Comparison of ENCODE assay signal across 8 mouse cellular contexts in the genomic region with DNA sequence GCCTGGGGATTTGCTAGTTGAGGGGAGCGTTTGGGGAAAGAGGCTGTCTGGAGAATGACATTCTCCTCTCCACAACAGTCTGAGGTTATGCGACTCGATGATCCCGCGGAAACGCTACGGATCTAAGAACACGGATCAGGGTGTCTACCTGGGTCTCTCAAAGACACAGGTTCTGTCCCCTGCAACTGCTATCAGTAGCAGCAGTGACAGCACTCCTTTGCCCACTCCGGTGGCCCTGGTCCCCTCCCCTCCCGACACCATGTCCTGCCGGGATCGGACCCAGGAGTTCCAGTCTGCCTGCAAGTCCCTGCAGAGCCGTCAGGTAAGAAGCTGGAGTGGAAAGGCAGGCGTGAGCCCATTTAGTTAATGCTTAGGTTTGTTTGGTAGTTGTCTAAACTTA. TPM values are rescaled to one million over a fixed set of nuclear protein-coding genes. Genes with fewer than 3 reads are reported as not detected.
DNase-seq lines count a peak whose midpoint lies in the region; ATAC-seq and TF ChIP-seq lines count a peak whose summit lies in the region.

No protein-coding gene starts in this region.

- H3K27me3 ChIP-seq in lung, embryonic 14.5 days (ENCODE audit: insufficient read depth, low read length) = no peaks in the 10 kb centered on the region
- H3K27me3 ChIP-seq in embryonic facial prominence, embryonic 14.5 days (replicated peaks; ENCODE audit: control insufficient read depth, insufficient read depth, low read length) = no peaks in the 10 kb centered on the region
- no peaks in the 10 kb centered on the region for H3K27me3 ChIP-seq in hindbrain, embryonic 15.5 days
- no peaks in the 10 kb centered on the region for H3K27me3 ChIP-seq in midbrain, embryonic 15.5 days (replicated peaks)

- no peaks in the 10 kb centered on the region for H3K9me3 ChIP-seq in lung, embryonic 14.5 days (ENCODE audit: low read depth, low read length)
- H3K9me3 ChIP-seq in embryonic facial prominence, embryonic 14.5 days (ENCODE audit: control insufficient read depth, low read length) = no peaks in the 10 kb centered on the region
- no peaks in the 10 kb centered on the region for H3K9me3 ChIP-seq in hindbrain, embryonic 15.5 days
- no peaks in the 10 kb centered on the region for H3K9me3 ChIP-seq in midbrain, embryonic 15.5 days

- TF ChIP-seq CTCF in lung, embryonic 14.5 days (IDR thresholded peaks at IDR 0.05; ENCODE audit: low read depth) = no peak

- ATAC-seq in lung, embryonic 14.5 days (ENCODE audit: insufficient read depth) = no peak
- ATAC-seq in embryonic facial prominence, embryonic 14.5 days (ENCODE audit: low read depth) = no peak
- ATAC-seq in hindbrain, embryonic 15.5 days (ENCODE audit: low FRiP score, low read depth) = no peak
- ATAC-seq in midbrain, embryonic 15.5 days (replicated peaks) = no peak
- no peak for ATAC-seq in inflammation-experienced regulatory T-cells, adult 6 months

- peak overlapping the region; percentile 97 for H3K4me3 ChIP-seq in lung, embryonic 14.5 days (ENCODE audit: low read depth, low read length)
- peak overlapping the region; percentile 89 for H3K4me3 ChIP-seq in embryonic facial prominence, embryonic 14.5 days (ENCODE audit: low read depth, low read length)
- H3K4me3 ChIP-seq in hindbrain, embryonic 15.5 days = peak overlapping the region; percentile 78
- peak overlapping the region; percentile 75 for H3K4me3 ChIP-seq in midbrain, embryonic 15.5 days

- H3K36me3 ChIP-seq in lung, embryonic 14.5 days (ENCODE audit: insufficient read depth) = peaks cover 77% of the 10 kb centered on the region
- H3K36me3 ChIP-seq in embryonic facial prominence, embryonic 14.5 days (ENCODE audit: control insufficient read depth, insufficient read depth, low read length) = peaks cover 80% of the 10 kb centered on the region
- H3K36me3 ChIP-seq in hindbrain, embryonic 15.5 days = peaks cover 63% of the 10 kb centered on the region
- peaks cover 46% of the 10 kb centered on the region for H3K36me3 ChIP-seq in midbrain, embryonic 15.5 days (replicated peaks)

- H3K4me2 ChIP-seq in lung, embryonic 14.5 days = peak overlapping the region; percentile 77
- peak overlapping the region; percentile 99 for H3K4me2 ChIP-seq in embryonic facial prominence, embryonic 14.5 days (ENCODE audit: low read depth, low read length)
- peak overlapping the region; percentile 91 for H3K4me2 ChIP-seq in hindbrain, embryonic 15.5 days
- H3K4me2 ChIP-seq in midbrain, embryonic 15.5 days = peak overlapping the region; percentile 93

- H3K27ac ChIP-seq in lung, embryonic 14.5 days (ENCODE audit: low read depth) = peak overlapping the region; percentile 97
- H3K27ac ChIP-seq in embryonic facial prominence, embryonic 14.5 days (replicated peaks; ENCODE audit: low read depth, low read length) = peak overlapping the region; percentile 93
- H3K27ac ChIP-seq in hindbrain, embryonic 15.5 days (replicated peaks) = peak overlapping the region; percentile 96
- peak overlapping the region; percentile 97 for H3K27ac ChIP-seq in midbrain, embryonic 15.5 days

- DNase-seq in lung, embryonic 14.5 days = no peak
- DNase-seq in lung, postnatal 14 days = no peak
- DNase-seq in embryonic facial prominence, embryonic 14.5 days (ENCODE audit: low spot score) = no peak
- DNase-seq in right cerebral cortex, postnatal 14 days = no peak
- no peak for DNase-seq in yolk sac, embryonic 10.5 days (ENCODE audit: low spot score)

- H3K4me1 ChIP-seq in lung, embryonic 14.5 days (ENCODE audit: insufficient read depth) = peaks cover 4% of the 10 kb centered on the region; the same call in 1 of the 2 replicates
- peaks cover 9% of the 10 kb centered on the region for H3K4me1 ChIP-seq in embryonic facial prominence, embryonic 14.5 days (ENCODE audit: control insufficient read depth, insufficient read depth, low read length)
- H3K4me1 ChIP-seq in hindbrain, embryonic 15.5 days (replicated peaks) = peaks cover 25% of the 10 kb centered on the region
- H3K4me1 ChIP-seq in midbrain, embryonic 15.5 days = peaks cover 25% of the 10 kb centered on the region

- WGBS in lung, embryonic 14.5 days = 11% methylated on average over 14 of the region's 14 CpGs
- 19% methylated on average over 14 of the region's 14 CpGs for WGBS in embryonic facial prominence, embryonic 14.5 days
- 28% methylated on average over 14 of the region's 14 CpGs for WGBS in hindbrain, embryonic 15.5 days
- 32% methylated on average over 14 of the region's 14 CpGs for WGBS in midbrain, embryonic 15.5 days

- peak overlapping the region; percentile 95 for H3K9ac ChIP-seq in lung, embryonic 14.5 days
- H3K9ac ChIP-seq in embryonic facial prominence, embryonic 14.5 days (ENCODE audit: low read depth, low read length) = peak overlapping the region; percentile 90
- H3K9ac ChIP-seq in hindbrain, embryonic 15.5 days = peak overlapping the region; percentile 72
- peak overlapping the region; percentile 71 for H3K9ac ChIP-seq in midbrain, embryonic 15.5 days

RNA-seq across cellular contexts. Expression of gene Stx5a, which starts 1.0 kb away (rescaled TPM):
- polyA plus RNA-seq in lung, embryonic 14.5 days (2014; fragmentation: Nextera tagmentation; extraction: Ambion mirVana) = 122 and 126 TPM in 2 replicates
- polyA plus RNA-seq in embryonic facial prominence, embryonic 14.5 days (2014; fragmentation: Nextera tagmentation; extraction: Ambion mirVana) = 140 and 142 TPM in 2 replicates
- polyA plus RNA-seq in hindbrain, embryonic 15.5 days (2015; fragmentation: Nextera tagmentation; extraction: Ambion mirVana) = 113 and 122 TPM in 2 replicates
- 121 and 123 TPM in 2 replicates for polyA plus RNA-seq in midbrain, embryonic 15.5 days (2015; fragmentation: Nextera tagmentation; extraction: Ambion mirVana)
- 100 to 1,000 TPM in 2 of 3 experiments, 10 to 100 TPM in 1; 91.6 to 140 (median 134) TPM for polyA plus RNA-seq in inflammation-experienced regulatory T-cells, adult 6 months (2017; shearing (Covaris generic))

RNA-seq across cellular contexts. Expression of gene 1700092M07Rik, which starts 1.7 kb away (rescaled TPM):
- polyA plus RNA-seq in lung, embryonic 14.5 days (2014; fragmentation: Nextera tagmentation; extraction: Ambion mirVana) = 1.2 and 2.3 TPM in 2 replicates
- polyA plus RNA-seq in embryonic facial prominence, embryonic 14.5 days (2014; fragmentation: Nextera tagmentation; extraction: Ambion mirVana) = 0.85 and 1.9 TPM in 2 replicates
- 1.3 and 1.7 TPM in 2 replicates for polyA plus RNA-seq in hindbrain, embryonic 15.5 days (2015; fragmentation: Nextera tagmentation; extraction: Ambion mirVana)
- 1.5 and 1.7 TPM in 2 replicates for polyA plus RNA-seq in midbrain, embryonic 15.5 days (2015; fragmentation: Nextera tagmentation; extraction: Ambion mirVana)
- polyA plus RNA-seq in inflammation-experienced regulatory T-cells, adult 6 months (2017; shearing (Covaris generic)) = 1 to 10 TPM in 1 of 3 experiments, not detected in 2; 1.8 TPM

RNA-seq across cellular contexts. Expression of gene Wdr74, which starts 6.5 kb away (rescaled TPM):
- polyA plus RNA-seq in lung, embryonic 14.5 days (2014; fragmentation: Nextera tagmentation; extraction: Ambion mirVana) = 83.4 and 88.0 TPM in 2 replicates
- polyA plus RNA-seq in embryonic facial prominence, embryonic 14.5 days (2014; fragmentation: Nextera tagmentation; extraction: Ambion mirVana) = 76.6 and 80.1 TPM in 2 replicates
- polyA plus RNA-seq in hindbrain, embryonic 15.5 days (2015; fragmentation: Nextera tagmentation; extraction: Ambion mirVana) = 91.9 and 96.1 TPM in 2 replicates
- 100.0 and 103 TPM in 2 replicates for polyA plus RNA-seq in midbrain, embryonic 15.5 days (2015; fragmentation: Nextera tagmentation; extraction: Ambion mirVana)
- polyA plus RNA-seq in inflammation-experienced regulatory T-cells, adult 6 months (2017; shearing (Covaris generic)) = 10 to 100 TPM; 38.0 to 71.7 (median 66.5) TPM

RNA-seq across cellular contexts. Expression of gene Nxf1, which starts 14.7 kb away (rescaled TPM):
- polyA plus RNA-seq in lung, embryonic 14.5 days (2014; fragmentation: Nextera tagmentation; extraction: Ambion mirVana) = 195 and 197 TPM in 2 replicates
- 152 and 171 TPM in 2 replicates for polyA plus RNA-seq in embryonic facial prominence, embryonic 14.5 days (2014; fragmentation: Nextera tagmentation; extraction: Ambion mirVana)
- 142 and 145 TPM in 2 replicates for polyA plus RNA-seq in hindbrain, embryonic 15.5 days (2015; fragmentation: Nextera tagmentation; extraction: Ambion mirVana)
- 161 and 171 TPM in 2 replicates for polyA plus RNA-seq in midbrain, embryonic 15.5 days (2015; fragmentation: Nextera tagmentation; extraction: Ambion mirVana)
- 100 to 1,000 TPM; 130 to 193 (median 160) TPM for polyA plus RNA-seq in inflammation-experienced regulatory T-cells, adult 6 months (2017; shearing (Covaris generic))

RNA-seq across cellular contexts. Expression of gene Slc3a2, which starts 19.0 kb away (rescaled TPM):
- polyA plus RNA-seq in lung, embryonic 14.5 days (2014; fragmentation: Nextera tagmentation; extraction: Ambion mirVana) = 85.0 and 89.1 TPM in 2 replicates
- 100 and 107 TPM in 2 replicates for polyA plus RNA-seq in embryonic facial prominence, embryonic 14.5 days (2014; fragmentation: Nextera tagmentation; extraction: Ambion mirVana)
- polyA plus RNA-seq in hindbrain, embryonic 15.5 days (2015; fragmentation: Nextera tagmentation; extraction: Ambion mirVana) = 170 and 175 TPM in 2 replicates
- polyA plus RNA-seq in midbrain, embryonic 15.5 days (2015; fragmentation: Nextera tagmentation; extraction: Ambion mirVana) = 165 and 174 TPM in 2 replicates
- polyA plus RNA-seq in inflammation-experienced regulatory T-cells, adult 6 months (2017; shearing (Covaris generic)) = 10 to 100 TPM; 60.5 to 74.4 (median 68.9) TPM
